Mouse (Mus musculus) cerebral cortex, adult 2 months (tissue): ENCODE data around the gene Negr1.

Experiments used
- WGBS: fragments of 180-500 bp; shearing (Covaris S2); methylation state at CpG from one replicate; pipeline ENCODE4 v1.1.7; 2018; 5-methylcytosine and 5-hydroxymethylcytosine counted together

The Negr1 gene

GRCm38 (mm10) chr3:157268742-157269141 lies 707.1 kb downstream of the Negr1 start:
- 63% methylated on average over 4 of the region's 4 CpGs for WGBS

DNA sequence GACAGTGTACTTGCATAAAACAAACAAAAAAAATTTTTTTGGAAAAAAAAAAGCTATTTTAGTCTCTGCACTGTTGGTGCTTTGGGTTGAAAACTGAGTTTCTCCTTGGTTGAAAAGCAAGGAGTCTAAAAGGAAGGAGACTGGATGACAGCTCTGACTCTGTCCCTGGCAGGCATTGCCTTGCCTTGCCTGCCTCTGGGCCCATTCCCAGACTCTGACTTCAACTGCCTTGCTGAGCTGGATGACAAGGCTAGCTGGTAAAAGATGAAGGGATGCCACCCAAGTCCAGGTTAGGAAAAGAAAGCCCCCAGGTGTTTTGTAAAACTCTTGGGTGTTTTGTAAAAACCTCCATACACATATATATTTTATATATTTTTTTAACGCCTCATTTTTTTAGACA lies 712.5 kb downstream of the Negr1 start:
- 71% methylated on average over 1 of the region's 1 CpGs for WGBS

GRCm38 (mm10) chr3:157291286-157291685 lies 729.7 kb downstream of the Negr1 start:
- WGBS = 60% methylated on average over 1 of the region's 1 CpGs

- 65% methylated on average over 4 of the region's 4 CpGs for WGBS
Observed at GRCm38 (mm10) chr3:157297216-157297615, 735.6 kb downstream of the Negr1 start.

DNA sequence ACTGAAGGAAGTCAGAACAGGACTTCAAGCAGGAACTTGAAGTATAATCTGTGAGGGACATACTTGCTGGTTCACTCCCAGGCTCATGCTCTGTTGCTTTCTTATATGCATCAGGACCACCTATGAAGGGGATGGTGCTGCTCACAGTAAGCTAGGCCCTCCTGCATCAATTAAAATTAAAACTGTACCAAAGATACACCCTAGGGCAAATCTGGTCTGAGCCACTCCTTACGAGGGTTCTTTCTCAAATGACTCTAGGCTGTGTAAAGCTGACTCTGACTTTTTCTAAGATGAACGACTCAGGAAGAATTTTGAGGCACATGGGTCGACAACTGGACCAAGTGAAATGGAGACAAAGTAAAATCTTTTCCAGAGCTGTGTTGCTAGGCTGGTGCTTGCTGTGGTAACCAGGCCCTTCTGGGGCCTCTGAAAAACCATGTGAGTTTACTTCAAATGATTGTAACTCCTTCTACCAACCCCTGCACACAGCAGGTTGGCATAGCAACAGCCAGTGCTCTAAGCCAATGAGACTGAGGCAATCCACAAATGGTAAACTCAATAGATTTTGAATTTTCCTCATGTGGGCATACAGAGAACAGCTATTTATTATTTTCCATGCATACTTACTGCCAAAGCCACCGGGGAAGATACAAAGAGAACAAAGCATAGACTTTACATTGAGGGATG lies 742.0 kb downstream of the Negr1 start:
- 61% methylated on average over 4 of the region's 4 CpGs for WGBS

GRCm38 (mm10) chr3:157321081-157321573 lies 759.5 kb downstream of the Negr1 start:
- 20% methylated on average over 1 of the region's 1 CpGs for WGBS

- whole genome bisulfite sequencing = 35% methylated on average over 1 of the region's 1 CpGs
Observed at GRCm38 (mm10) chr3:157321834-157322233, 760.2 kb downstream of the Negr1 start.

DNA sequence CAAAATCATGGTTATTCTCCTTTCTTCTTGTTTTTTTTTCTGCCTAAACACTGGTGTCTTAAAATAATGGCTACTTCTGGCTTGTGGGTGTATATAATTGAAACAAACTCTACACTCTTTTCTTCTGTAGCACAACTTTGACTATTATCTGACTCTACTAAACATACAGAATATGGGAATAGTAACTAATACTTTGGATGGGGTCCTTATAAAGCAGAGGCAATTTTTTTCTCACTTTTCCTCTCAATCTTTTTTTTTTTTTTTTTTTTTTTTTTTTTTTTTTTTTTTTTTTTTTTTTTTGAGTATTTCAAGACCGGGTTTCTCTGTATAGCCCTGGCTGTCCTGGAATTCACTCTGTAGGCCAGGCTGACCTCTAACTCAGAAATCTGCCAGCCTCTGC lies 772.6 kb downstream of the Negr1 start:
- WGBS = 93% methylated on average over 1 of the region's 1 CpGs

GRCm38 (mm10) chr3:157349480-157349879 lies 787.9 kb downstream of the Negr1 start:
- 46% methylated on average over 2 of the region's 2 CpGs for WGBS

GRCm38 (mm10) chr3:157358905-157359304 lies 797.3 kb downstream of the Negr1 start:
- WGBS = 53% methylated on average over 3 of the region's 3 CpGs

DNA sequence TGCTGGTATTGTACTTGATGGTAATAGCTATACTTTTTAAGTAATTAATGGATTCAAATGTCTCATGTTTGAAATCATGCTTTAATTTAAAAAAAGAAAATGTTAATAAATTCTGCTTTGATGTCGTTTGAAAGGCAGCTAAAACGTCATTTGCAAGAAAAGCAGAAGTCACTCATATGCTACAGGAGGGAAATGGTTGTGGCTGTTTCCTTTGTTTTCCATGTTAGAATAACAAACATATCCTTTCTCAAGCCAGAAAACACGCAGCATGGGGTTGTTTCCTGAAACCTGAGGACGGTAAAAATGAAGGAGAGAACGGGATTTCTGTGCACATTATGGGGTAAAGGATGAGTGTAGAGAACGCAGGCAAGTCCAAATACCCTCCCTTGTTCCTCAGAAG lies 798.2 kb downstream of the Negr1 start:
- 67% methylated on average over 6 of the region's 6 CpGs for WGBS
